Mouse (Mus musculus) erythroblast, embryonic 14.5 days (primary cell): Measurements from ENCODE around the gene Cphx2.
"Not testable (repeated sequence)": the region's sequence is repeated elsewhere in the genome, so short reads cannot be mapped to it uniquely, and the experiment has no call there.

ENCODE experiments used
- GATA1 ChIP-seq: IDR thresholded peaks from 2 replicates; pipeline ENCODE4 v1.6.1; 2012; ENCODE audit warnings: low read length, inconsistent platforms, mixed read lengths
- TAL1 ChIP-seq: IDR thresholded peaks from 3 replicates; pipeline ENCODE4 v1.6.1; 2012; ENCODE audit warnings: low read length, inconsistent platforms, mixed read lengths

DNA sequence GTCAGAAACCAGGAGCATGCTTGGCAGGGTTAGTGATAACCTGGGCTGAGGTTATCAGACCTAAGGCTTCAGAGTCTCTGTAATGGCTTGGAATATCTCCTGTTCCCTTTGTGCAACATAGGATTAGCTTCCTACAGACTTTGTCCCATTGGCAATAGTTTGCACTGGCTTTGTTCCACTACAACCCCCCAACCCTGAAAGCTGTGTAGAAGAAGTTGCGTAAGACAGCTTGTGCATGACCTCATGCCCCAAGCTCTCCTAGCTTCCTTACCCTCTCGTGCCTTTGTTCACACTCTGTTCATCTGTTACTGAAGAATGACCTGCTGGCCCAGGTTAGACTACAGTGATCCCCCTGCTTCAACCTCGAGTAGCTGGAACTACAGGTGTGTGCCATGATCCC, 16.3 kb downstream of the Cphx2 start:
- TF ChIP-seq TAL1, GATA1: not testable (repeated sequence)
